Mouse (Mus musculus): ENCODE measurements at regions not wholly inside any gene's neighbourhood (a gene's known extent, or its start where the extent isn't known, plus 50 kb on each side); places are given as distances from the start of the nearest gene placed in this dataset.
A peak's percentile ranks its signal among the peaks of the same experiment; 100 is the strongest.

DNA sequence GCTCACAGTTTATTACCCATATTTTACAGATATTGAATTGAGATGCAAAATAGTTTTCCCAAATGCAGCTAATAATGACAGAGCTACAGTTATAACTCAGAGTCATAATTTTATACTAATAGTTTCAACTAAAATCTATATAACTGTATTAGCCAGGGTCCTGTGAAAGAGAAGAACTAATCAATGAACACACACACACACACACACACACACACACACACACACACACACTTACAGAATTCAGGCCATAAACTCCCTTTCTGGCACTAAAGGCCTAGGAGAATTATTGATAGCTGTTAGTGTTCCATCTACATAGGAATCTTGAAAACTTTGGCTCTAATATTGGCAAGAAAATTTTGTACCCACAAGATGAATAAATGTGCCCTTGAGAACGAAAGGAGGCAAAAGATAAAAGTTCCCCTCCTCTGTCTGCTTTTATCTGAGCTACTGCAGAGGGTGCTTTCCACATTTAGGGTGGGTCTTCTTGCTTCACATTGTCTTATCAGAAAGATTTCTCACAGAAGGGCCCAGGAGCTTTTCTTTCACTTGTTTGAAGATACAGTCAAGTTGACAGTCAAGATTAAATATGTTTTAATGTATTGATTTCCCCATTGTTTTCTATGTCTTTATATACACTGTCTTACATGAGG is 236.1 kb downstream of the Dmac1 start:
- Histone ChIP-seq H3K36me3 (replicated peaks; ENCODE audit: insufficient read depth, low read length) (no peaks in the 10 kb centered on the region), H3K9me3 (ENCODE audit: low read length) (no peaks in the 10 kb centered on the region), H3K4me1 (ENCODE audit: insufficient read depth) (no peaks in the 10 kb centered on the region), H3K4me3 (ENCODE audit: low read depth, low read length) (no peak overlapping the region), H3K27me3 (ENCODE audit: insufficient read depth, low read length) (no peaks in the 10 kb centered on the region), H3K27ac (ENCODE audit: low read depth) (no peak overlapping the region), H3K9ac (replicated peaks) (no peak overlapping the region), H3K4me2 (ENCODE audit: low read depth, low read length) (peak overlapping the region; percentile 20; the same call in 1 of the 2 replicates)
- DNase-seq = no peak
- WGBS (ENCODE audit: insufficient replicate concordance) = 45% methylated on average over 1 of the region's 1 CpGs
- ATAC-seq = peak; percentile 91
- TF ChIP-seq EP300 (IDR thresholded peaks at IDR 0.05; ENCODE audit: low read depth) (peak; percentile 94), CTCF (IDR thresholded peaks at IDR 0.05; ENCODE audit: low read depth) (no peak)

All from liver, postnatal 0 days (tissue).